Mouse (Mus musculus): Measurements from ENCODE around the gene Chpf2.

The Chpf2 gene

GRCm38 (mm10) chr5:24597221-24597728 lies 10.7 kb downstream of the Chpf2 start:
- ChIA-PET CTCF (interaction anchor here (0.6 to 3.1 kb wide), 44 partner anchors 10 to 1087 kb away, joined by 3 to 21 read pairs (median 4); partner anchors contain the start of genes Chpf2 (in 4 of the 4), Abcf2 (in 3 of the 4), Abcb8 (in 1 of the 4) and Cdk5 (in 1 of the 4)), POLR2A (interaction anchor here in 3 of 4 experiments (0.6 to 2.7 kb wide), 15 partner anchors 9 to 153 kb away, joined by 3 to 13 read pairs (median 4); partner anchors contain the start of genes Chpf2 (in 3 of the 3), Abcf2 (in 2 of the 3) and Nub1 (in 1 of the 3))

- CTCF ChIA-PET, result interaction anchor here (0.8 to 3.1 kb wide), 32 partner anchors 11 to 412 kb away, joined by 3 to 21 read pairs (median 4); partner anchors contain the start of genes Abcf2 (in 3 of the 4), Chpf2 (in 3 of the 4), Abcb8 (in 1 of the 4) and Gbx1 (in 1 of the 4)
Measured at GRCm38 (mm10) chr5:24597901-24598569, 11.5 kb downstream of the Chpf2 start.

GRCm38 (mm10) chr5:24598570-24599006 lies 12.0 kb downstream of the Chpf2 start:
- CTCF ChIA-PET, result interaction anchor here in 2 of 4 experiments (0.9 to 3.1 kb wide), 18 partner anchors 11 to 412 kb away, joined by 3 to 21 read pairs (median 4); partner anchors contain the start of genes Chpf2 (in 2 of the 2), Abcb8 (in 1 of the 2), Abcf2 (in 1 of the 2) and Gbx1 (in 1 of the 2)
- POLR2A ChIA-PET, result interaction anchor here in 3 of 4 experiments (0.7 to 2.7 kb wide), 7 partner anchors 8 to 244 kb away, joined by 3 to 13 read pairs (median 5); partner anchors contain the start of genes Abcf2 (in 2 of the 3), Chpf2 (in 1 of the 3) and Rheb (in 1 of the 3)

More at GRCm38 (mm10) chr5:24597901-24598569, 11.5 kb downstream of the Chpf2 start:
- POLR2A ChIA-PET, result interaction anchor here in 3 of 4 experiments (1.0 to 2.7 kb wide), 11 partner anchors 8 to 115 kb away, joined by 3 to 13 read pairs (median 4); partner anchors contain the start of genes Abcf2 (in 2 of the 3), Chpf2 (in 2 of the 3) and Nub1 (in 1 of the 3)

- ChIA-PET CTCF (interaction anchor here in 3 of 4 experiments (0.7 to 3.1 kb wide), 7 partner anchors 12 to 408 kb away, joined by 3 to 21 read pairs (median 7); partner anchors contain the start of genes Abcb8 (in 1 of the 3) and Chpf2 (in 1 of the 3)), POLR2A (interaction anchor here in 3 of 4 experiments (0.7 to 2.7 kb wide), 5 partner anchors 22 to 244 kb away, joined by 3 to 13 read pairs (median 5); partner anchors contain the start of genes Abcf2 (in 2 of the 3) and Rheb (in 1 of the 3))
Measured at GRCm38 (mm10) chr5:24599137-24599536, 12.6 kb downstream of the Chpf2 start.

GRCm38 (mm10) chr5:24600236-24600635 lies 13.7 kb downstream of the Chpf2 start:
- ChIA-PET POLR2A (interaction anchor here in 2 of 4 experiments (1.3 to 1.7 kb wide), 3 partner anchors 22 to 85 kb away, joined by 3 to 6 read pairs (median 4); partner anchors contain the start of genes Abcf2 (in 1 of the 2) and Nub1 (in 1 of the 2)), CTCF (interaction anchor here in 2 of 4 experiments (0.6 to 0.8 kb wide), 2 partner anchors 70 to 240 kb away, joined by 3 read pairs; no protein-coding TSS in a partner anchor)

- CTCF ChIA-PET, result interaction anchor here in 3 of 4 experiments (0.5 to 0.7 kb wide), 3 partner anchors 128 to 458 kb away, joined by 3 to 4 read pairs (median 3); no protein-coding TSS in a partner anchor
- POLR2A ChIA-PET, result interaction anchor here in 3 of 4 experiments (0.6 to 2.5 kb wide), 9 partner anchors 23 to 413 kb away, joined by 3 to 15 read pairs (median 4); partner anchors contain the start of genes Abcf2 (in 2 of the 3), Nub1 (in 1 of the 3), Rheb (in 1 of the 3) and Smarcd3 (in 1 of the 3)
Measured at GRCm38 (mm10) chr5:24601071-24601835, 14.7 kb downstream of the Chpf2 start.

- ChIA-PET POLR2A (interaction anchor here in 3 of 4 experiments (0.5 to 2.5 kb wide), 25 partner anchors 8 to 1016 kb away, joined by 3 to 15 read pairs (median 3); partner anchors contain the start of genes Smarcd3 (in 2 of the 3), Abcf2 (in 1 of the 3), Chpf2 (in 1 of the 3) and Fastk (in 1 of the 3)), CTCF (interaction anchor here in 3 of 4 experiments (0.6 to 1.9 kb wide), 10 partner anchors 9 to 834 kb away, joined by 3 to 6 read pairs (median 3); partner anchors contain the start of gene Chpf2 (in 1 of the 3))
Measured at GRCm38 (mm10) chr5:24601911-24602750, 15.6 kb downstream of the Chpf2 start.

GRCm38 (mm10) chr5:24602751-24603343 lies 16.3 kb downstream of the Chpf2 start:
- POLR2A ChIA-PET, result interaction anchor here in 3 of 4 experiments (0.5 to 2.5 kb wide), 31 partner anchors 9 to 1017 kb away, joined by 3 to 15 read pairs (median 3); partner anchors contain the start of genes Smarcd3 (in 2 of the 3), Abcf2 (in 1 of the 3), Chpf2 (in 1 of the 3) and Fastk (in 1 of the 3)

GRCm38 (mm10) chr5:24603431-24604010 lies 17.0 kb downstream of the Chpf2 start:
- POLR2A ChIA-PET, result interaction anchor here in 3 of 4 experiments (0.5 to 2.4 kb wide), 27 partner anchors 11 to 407 kb away, joined by 3 to 15 read pairs (median 4); partner anchors contain the start of genes Abcf2 (in 2 of the 3), Chpf2 (in 1 of the 3), Fastk (in 1 of the 3) and Nub1 (in 1 of the 3)
- CTCF ChIA-PET, result interaction anchor here in 2 of 4 experiments (0.6 to 1.9 kb wide), 9 partner anchors 10 to 243 kb away, joined by 3 to 6 read pairs (median 4); partner anchors contain the start of gene Chpf2 (in 1 of the 2)

More at GRCm38 (mm10) chr5:24602751-24603343, 16.3 kb downstream of the Chpf2 start:
- CTCF ChIA-PET, result interaction anchor here in 3 of 4 experiments (0.6 to 1.9 kb wide), 14 partner anchors 9 to 833 kb away, joined by 3 to 6 read pairs (median 4); partner anchors contain the start of gene Chpf2 (in 1 of the 3)

GRCm38 (mm10) chr5:24604080-24604655 lies 17.6 kb downstream of the Chpf2 start:
- ChIA-PET POLR2A (interaction anchor here in 3 of 4 experiments (0.5 to 2.4 kb wide), 12 partner anchors 11 to 206 kb away, joined by 3 to 15 read pairs (median 4); partner anchors contain the start of genes Abcf2 (in 1 of the 3), Nub1 (in 1 of the 3) and Smarcd3 (in 1 of the 3)), CTCF (interaction anchor here in 1 of 4 experiments (1.3 to 1.9 kb wide), 3 partner anchors 13 to 221 kb away, joined by 4 to 6 read pairs (median 4); partner anchors contain the start of gene Chpf2)

GRCm38 (mm10) chr5:24604656-24605100 lies 18.1 kb downstream of the Chpf2 start:
- POLR2A ChIA-PET, result interaction anchor here in 3 of 4 experiments (0.6 to 1.2 kb wide), 8 partner anchors 11 to 205 kb away, joined by 3 to 5 read pairs (median 3); partner anchors contain the start of genes Abcf2 (in 1 of the 3) and Smarcd3 (in 1 of the 3)
- CTCF ChIA-PET, result interaction anchor here in 1 of 4 experiments (1.9 kb wide), 1 partner anchor 18 kb away, joined by 4 read pairs; the partner anchor contains the start of gene Chpf2

- ChIA-PET POLR2A (interaction anchor here (0.7 to 1.7 kb wide), 8 partner anchors 12 to 278 kb away, joined by 3 to 7 read pairs (median 3); partner anchors contain the start of genes Abcf2 (in 1 of the 4), Nub1 (in 1 of the 4) and Smarcd3 (in 1 of the 4)), CTCF (interaction anchor here in 2 of 4 experiments (0.7 to 1.9 kb wide), 2 partner anchors 10 to 19 kb away, joined by 3 to 4 read pairs; partner anchors contain the start of gene Chpf2 (in 1 of the 2))
Measured at GRCm38 (mm10) chr5:24605321-24605979, 18.9 kb downstream of the Chpf2 start.

GRCm38 (mm10) chr5:24605980-24606665 lies 19.6 kb downstream of the Chpf2 start:
- ChIA-PET POLR2A (interaction anchor here (0.6 to 1.7 kb wide), 11 partner anchors 8 to 279 kb away, joined by 3 to 7 read pairs (median 3); partner anchors contain the start of genes Abcf2 (in 1 of the 4), Chpf2 (in 1 of the 4), Nub1 (in 1 of the 4) and Rheb (in 1 of the 4)), CTCF (interaction anchor here in 1 of 4 experiments (1.2 kb wide), 1 partner anchor 120 kb away, joined by 3 read pairs; no protein-coding TSS in a partner anchor)
